Mouse (Mus musculus): ENCODE results near the gene Prpf39.

GRCm38 (mm10) chr12:65037546-65037937, 1.4 kb downstream of the Prpf39 start:
- TF ChIP-seq CTCF (IDR thresholded peaks at IDR 0.05), result no peak
- TF ChIP-seq EP300 (IDR thresholded peaks at IDR 0.05), result no peak
